Mouse (Mus musculus): ENCODE measurements around the gene Fcgbp.
"Not testable (repeated sequence)": the region's sequence is repeated elsewhere in the genome, so short reads cannot be mapped to it uniquely, and the experiment has no call there.

Fcgbp gene

DNA sequence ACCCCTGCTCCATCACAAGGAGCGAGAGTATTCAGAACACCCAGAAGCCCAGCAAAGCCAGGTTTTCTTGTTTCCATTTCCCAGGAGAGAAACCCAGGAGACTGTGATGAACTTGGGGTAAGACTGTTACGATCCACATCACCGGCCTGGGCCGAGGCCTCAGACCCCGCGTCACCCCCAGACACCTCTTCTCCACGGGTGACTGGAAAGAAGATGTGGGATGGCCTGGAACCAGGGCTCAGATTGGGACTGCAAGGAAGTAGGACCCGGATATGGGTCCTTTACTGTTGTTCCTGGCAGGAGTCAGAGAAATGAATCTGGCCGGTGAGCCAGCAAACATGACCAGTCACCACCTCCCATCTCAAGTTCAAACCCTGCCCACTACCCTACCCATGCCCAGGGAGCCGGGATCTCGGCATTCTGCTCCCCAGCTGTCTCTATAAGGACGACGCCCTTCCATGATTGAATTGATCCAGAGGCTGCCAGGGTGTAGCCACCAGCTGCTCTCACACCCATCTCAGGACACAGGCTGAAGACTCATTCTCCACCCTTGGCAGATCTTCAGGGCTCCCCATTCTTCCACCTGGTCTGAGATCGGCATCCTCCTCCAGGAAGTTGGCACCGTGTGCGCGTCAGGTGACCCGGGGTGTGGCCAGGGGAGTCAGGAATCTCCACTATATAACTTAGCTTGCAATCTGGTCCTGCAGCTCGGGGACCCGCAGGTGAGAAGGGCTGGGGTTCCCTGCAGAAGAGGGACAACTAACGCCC is at the start of gene Fcgbp:
Gene Fcgbp (plus strand): TSS at position 706 of the 768 bp plus-strand sequence.
- no peak for DNase-seq (ENCODE audit: extremely low read depth, low read depth)

DNA sequence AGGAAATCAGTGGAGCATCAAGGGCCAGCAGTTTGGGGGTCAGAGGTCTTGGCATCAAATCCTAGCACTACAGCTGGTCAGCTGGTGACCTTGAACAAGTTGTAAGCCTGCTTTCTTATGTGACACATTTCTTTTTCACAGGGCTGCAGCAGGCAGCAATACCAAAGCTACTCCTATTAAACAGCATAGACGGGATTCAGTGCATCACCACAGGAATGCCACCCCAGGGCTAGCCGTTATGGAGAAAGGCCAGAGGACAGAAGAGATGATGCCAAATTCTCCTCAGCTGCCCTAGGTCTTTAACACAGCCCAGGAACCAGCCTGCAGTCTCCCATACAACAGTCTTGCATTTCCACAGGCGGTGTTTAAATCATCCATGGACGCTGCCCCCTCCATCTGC is 26.5 kb upstream of the Fcgbp start:
- no peak for DNase-seq (ENCODE audit: extremely low read depth, low read depth)

DNA sequence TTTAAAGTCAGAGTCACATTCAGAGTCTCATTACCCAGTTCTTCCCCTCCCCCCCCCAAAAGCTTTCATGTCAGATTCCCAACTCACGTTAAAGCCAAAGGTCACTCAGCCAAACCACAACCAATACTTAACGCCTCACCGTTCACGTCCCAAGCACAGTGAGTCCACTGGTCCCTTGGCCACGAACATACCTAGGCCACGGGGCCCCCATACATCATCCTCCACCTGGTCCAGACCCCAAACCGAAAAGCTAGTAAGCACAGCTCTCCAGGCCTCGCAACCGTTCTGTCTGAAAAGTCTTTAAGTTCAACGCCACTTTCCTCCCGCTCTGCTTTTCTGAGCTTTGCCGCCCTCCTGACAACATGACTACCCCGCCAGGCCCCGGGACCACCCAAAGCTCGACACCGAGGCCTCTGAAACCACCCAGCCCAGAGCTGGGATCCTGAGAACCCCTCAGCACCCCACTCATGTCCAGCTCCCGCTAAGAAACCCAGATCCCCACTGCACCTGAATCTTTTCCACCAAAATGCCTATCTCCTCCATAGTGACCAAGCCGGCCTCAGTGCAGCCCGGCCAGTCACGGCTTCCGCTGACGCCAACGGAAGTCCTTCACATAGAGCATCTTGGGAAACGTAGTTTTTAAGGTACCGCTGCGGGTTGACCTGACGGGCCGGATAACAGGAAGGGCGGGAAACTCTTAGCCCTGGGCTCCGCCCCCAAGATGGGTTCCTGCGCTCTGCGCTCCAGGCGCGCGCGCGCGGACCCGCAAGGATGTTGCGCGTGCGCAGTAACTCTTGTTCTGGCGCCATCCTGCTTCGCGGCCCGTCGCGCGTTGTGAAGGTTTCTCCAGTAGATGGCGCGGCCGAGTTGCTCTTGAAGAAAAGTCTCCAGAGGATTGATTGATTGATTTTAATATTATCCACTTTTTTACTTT is 21.3 kb upstream of the Fcgbp start, which contains the start of gene Psmc4:
Gene Psmc4 (minus strand): TSS at position 626 of the 934 bp plus-strand sequence.
- DNase-seq (ENCODE audit: extremely low read depth, low read depth): peak; percentile 96

DNA sequence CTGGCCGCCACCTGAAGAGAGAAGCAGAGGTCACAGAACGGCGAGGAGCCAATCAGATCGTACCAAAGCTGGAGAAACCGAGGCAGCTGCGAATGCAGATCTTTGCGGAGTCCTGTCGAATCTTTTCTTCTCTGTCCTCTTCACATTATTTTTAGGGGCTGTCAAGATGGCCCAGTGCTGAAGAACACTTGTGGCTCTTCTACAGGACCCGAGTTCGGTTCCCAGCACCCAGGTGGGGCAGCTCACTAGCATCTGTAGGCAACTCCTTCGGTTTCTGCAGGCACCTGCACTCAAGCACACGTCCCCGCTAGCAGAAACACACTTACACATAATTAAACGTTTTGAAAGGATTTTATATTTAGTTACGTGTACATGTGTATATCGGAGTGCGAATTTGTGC is 20.5 kb upstream of the Fcgbp start:
- no peak for DNase-seq (ENCODE audit: extremely low read depth, low read depth)

DNA sequence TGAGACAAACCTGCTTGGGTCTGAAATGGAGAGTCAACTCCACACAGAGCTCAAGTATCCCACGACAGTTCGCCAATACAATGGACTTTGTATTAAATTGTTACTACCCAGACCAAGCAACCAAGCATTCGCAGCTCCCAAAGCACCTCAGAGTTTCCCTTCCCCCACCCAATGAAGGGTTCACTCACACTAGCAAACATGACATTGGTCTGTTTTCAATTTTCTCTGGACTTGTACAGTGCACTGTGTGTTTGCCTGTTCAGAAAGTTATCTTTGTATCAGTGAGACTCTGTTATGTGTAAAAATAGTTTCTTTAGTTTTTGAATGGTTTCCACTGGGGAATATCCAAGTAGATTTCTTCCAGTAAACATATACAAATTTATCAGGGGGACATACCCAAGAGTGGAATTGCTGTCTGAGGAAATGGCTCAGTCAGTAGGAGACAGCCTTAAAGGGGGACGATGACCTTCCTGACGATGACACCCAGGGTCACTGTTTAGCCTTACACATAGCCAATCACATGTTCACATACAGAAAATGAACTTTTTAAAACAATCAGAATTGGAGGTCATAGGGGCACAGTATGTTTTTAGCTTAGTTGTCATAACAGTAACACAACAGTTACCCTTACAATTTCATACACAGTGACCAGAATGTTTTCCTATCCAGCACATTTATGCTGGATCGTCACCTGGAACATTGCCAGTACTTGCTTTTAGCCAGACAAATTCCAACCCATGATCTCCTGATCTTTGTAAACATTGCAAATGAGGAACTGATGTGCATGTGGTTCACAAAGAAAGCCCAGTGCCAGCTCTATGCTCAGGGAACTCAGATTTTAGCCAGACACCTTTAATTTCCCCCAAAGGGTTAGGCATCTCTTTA is 17.7 kb upstream of the Fcgbp start:
- no peak for DNase-seq (ENCODE audit: extremely low read depth, low read depth)

DNA sequence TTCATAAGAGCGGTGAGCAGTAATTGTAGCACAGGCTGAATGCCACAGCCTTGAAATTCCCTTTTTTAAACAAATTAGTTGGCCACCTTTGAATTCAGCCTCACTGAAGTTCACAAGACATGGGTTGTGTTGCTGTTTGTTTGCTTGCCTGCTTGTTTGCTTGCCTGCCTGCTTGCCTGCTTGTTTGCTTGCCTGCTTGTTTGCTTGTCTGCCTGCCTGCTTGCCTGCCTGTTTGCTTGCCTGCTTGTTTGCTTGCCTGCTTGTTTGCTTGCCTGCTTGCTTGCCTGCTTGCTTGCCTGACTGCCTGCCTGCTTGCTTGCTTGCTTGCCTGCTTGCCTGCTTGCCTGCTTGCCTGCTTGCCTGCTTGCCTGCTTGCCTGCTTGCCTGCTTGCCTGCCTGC is 11.1 kb upstream of the Fcgbp start:
- DNase-seq (ENCODE audit: extremely low read depth, low read depth): no peak

DNA sequence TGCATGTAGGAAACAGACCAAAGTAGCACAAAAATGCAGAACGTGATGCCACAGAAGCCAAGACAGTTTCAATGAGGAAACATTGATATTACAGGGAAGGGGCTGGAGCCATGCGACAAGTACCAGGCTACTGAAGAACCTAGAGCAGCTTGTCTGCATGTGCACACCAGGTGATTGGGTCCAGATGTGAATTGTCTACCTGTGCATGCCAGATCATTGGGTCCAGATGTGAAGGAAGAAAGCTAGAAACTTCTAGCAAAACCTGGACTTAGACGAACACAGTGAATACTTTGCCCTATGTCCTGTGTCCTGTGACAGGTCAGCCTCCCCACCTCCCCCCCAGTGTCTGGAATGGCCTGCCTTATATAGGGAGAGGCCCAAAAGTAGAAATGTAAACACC is 2.4 kb upstream of the Fcgbp start:
- no peak for DNase-seq (ENCODE audit: extremely low read depth, low read depth)

DNA sequence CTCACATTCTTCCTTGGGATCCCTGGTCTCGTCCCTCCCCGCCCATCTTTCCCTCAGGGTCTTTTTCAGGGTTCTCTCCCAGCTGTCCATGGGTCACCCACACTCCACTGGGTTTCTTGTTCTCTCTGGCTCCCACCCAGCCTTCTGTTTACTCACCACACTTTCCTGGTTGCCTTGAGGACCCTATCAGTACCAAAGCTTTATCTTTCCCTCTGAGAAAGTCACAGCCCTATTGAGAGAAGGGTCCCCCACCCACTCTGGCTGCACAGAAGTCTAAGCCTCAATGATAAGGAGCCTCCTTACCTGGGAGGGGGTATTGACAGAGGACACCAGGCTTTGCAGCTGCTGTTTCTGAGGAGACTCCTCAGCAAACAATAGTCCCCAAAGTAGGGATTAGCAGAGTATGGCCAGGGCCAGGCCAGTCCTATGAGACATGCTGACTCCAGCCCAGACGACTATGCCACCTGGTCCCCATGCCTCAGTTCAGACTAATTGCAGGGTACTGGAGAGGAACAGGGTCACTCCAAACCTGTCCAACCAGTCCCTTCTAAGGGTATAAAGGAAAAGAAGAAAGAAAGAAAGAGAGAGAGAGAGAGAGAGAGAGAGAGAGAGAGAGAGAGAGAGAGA is 1.4 kb upstream of the Fcgbp start:
- DNase-seq (ENCODE audit: extremely low read depth, low read depth): no peak

DNA sequence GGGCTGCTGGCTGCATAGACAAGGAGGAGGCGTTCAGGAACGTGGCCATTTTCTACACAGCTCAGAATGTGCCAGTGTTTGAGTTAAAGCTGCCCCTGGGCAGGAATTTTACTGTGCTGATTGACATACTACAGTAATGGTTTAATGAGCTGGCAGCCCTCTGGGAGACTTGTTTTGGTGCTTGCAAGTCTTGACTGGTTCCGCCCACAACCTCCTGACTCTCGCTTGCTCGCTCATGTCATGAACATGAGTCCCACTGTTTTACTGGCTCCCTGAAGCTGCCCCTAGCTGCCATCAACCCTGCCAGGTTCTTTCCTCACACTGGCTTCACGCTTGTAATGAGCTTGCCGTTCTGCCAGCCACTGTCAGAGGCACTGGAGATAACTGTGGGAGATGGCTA is 13.2 kb downstream of the Fcgbp start:
- DNase-seq (ENCODE audit: extremely low read depth, low read depth): no peak

DNA sequence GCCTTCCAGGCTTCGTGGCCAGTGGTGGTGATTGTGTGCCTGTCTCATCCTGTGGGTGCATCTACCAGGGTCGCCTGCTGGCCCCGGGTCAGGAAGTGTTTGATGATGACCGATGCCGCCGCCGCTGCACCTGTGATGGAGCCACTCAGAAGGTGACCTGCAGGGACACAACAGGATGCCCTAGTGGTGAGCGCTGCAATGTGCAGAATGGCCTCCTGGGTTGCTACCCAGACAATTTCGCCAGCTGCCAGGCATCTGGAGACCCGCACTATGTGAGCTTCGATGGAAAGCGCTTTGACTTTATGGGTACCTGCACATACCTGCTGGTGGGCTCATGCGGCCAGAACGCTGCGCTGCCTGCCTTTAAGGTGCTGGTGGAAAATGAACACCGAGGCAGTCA is 15.2 kb downstream of the Fcgbp start:
- no peak for DNase-seq (ENCODE audit: extremely low read depth, low read depth)

DNA sequence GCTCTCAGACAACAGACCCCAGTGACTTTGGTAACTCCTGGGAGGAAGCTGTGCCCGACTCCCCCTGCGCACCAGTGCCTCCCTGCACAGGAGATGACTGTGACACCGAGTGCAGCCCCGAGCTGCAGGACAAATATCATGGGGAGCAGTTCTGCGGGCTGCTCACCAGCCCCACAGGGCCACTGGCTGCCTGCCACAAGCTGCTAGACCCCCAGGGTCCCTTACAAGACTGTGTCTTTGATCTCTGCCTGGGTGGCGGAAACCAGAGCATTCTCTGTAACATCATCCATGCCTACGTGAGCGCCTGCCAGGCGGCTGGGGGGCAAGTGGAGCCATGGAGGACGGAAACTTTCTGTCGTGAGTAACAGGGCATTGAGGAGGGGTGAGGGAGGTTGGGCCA is 22.5 kb downstream of the Fcgbp start:
- DNase-seq (ENCODE audit: extremely low read depth, low read depth): no peak

DNA sequence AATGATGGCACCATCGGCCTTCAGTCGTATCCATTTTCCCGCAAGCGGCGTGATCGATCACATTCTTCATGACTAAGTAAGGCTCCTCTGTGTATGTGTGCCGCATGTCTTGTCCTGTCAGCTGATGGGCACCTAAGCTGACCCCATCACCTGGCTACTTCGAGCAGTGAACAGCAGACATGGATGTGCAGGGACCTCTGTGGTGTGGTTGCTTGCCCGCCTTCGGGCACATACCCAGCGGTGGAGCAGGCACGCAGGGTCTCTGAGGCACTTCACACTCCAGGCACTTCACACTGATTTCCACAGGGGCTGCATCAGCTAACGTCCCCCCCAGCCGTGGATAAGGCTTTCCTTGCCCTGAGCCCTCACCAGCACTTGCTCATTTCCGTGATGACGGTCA is 28.1 kb downstream of the Fcgbp start:
- DNase-seq (ENCODE audit: extremely low read depth, low read depth): no peak

DNA sequence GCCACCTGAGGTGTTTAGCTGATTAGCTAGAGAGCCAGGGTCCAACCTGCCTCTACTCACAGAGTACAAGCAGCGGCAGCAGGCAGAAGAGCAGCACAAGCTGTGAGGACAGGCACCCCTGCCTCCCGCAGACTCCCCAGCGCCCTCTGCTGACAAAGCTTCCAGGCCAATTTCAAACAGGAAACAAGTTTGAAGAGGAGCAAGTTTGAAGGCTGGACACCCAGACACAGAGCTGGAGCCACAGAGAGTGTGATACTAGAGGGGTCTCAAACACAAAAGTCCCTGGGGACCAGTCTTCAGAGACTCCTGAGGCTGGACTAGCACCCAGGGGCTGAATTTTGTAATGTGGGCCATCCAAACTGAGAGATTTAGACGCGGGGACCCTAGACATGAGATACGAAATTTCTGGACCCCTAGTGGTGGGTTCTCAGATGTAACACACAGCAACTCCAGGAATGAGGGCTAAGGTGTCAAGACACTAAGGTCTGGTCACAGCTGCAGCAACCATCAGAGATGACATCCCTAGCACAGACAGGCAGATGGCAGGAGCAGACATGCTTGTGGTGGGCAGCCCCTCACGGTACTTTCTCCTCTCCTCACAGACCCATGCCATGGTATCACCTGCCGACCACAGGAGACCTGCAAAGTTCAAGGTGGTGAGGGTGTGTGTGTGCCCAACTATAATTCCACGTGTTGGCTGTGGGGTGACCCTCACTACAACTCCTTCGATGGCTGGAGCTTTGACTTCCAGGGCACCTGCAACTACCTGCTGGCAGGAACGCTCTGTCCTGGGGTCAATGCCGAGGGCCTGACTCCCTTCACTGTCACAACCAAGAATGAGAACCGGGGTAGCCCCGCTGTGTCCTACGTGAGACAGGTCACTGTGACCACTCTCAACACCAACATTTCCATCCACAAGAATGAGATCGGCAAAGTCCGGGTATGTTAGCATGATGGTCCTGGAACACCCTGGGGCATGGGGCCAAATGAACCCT is 29.9 kb downstream of the Fcgbp start:
- no peak for DNase-seq (ENCODE audit: extremely low read depth, low read depth)

DNA sequence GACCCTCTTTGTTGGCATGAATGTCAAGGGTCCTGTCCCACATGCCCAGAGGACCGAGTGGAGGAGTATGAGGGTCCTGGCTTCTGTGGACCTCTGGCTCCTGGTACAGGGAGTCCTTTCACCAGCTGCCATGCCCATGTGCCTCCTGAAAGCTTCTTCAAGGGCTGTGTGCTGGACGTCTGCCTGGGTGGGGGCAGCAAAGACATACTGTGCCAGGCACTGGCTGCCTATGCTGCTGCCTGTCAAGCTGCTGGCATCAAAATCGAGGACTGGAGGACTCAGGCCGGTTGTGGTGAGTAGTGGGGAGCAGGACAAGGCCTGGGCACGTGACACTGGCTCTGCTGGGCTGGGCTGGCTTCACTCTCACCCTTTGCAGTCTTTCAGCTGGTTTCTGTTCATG is 31.9 kb downstream of the Fcgbp start:
- not testable (repeated sequence) for DNase-seq (ENCODE audit: extremely low read depth, low read depth)

DNA sequence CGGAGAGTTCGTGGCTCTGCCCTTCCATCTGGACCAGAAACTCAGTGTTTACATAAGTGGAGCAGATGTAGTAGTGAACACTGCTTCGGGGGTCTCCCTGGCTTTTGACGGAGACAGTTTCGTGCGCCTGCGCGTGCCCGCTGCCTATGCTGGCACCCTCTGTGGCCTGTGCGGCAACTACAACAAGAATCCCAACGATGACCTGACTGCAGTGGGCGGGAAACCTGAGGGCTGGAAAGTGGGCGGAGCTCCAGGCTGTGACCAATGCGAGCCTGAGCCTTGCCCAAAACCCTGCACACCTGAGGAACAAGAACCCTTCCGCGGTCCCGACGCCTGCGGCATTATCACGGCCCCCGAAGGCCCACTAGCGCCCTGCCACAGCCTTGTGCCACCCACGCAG is 33.6 kb downstream of the Fcgbp start:
- no peak for DNase-seq (ENCODE audit: extremely low read depth, low read depth)

DNA sequence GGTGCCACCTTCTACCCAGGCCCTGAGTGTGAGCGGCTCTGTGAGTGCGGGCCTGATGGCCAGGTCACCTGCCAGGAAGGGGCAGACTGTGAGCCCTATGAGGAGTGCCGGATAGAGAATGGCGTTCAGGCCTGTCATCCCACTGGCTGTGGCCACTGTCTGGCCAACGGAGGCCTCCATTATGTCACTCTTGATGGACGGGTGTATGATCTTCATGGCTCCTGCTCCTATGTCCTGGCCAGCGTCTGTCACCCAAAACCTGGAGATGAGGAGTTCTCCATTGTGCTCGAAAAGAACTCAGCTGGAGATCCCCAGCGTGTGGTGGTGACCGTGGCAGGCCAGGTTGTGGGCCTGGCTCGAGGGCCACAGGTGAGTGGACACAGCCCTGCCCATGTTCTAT is 35.2 kb downstream of the Fcgbp start:
- DNase-seq (ENCODE audit: extremely low read depth, low read depth): no peak

DNA sequence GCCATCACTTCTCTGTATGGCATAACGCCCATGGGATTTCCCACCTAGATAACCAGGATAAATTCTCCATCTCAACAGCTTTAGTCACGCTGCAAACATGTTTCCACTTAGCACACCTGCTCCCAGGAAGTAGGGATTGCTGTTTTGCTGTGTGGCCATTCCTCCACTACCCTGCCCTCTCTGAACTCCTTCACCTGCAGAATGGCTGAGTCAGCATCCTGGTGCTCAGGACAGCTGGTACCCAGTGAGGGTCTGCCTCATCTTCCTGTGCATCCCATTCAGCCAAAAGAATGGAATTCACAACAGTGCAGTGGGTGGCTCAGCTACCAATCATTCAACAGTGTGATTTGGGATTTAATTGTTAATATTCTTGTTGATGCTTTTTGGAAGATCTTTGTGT is 43.6 kb downstream of the Fcgbp start:
- DNase-seq (ENCODE audit: extremely low read depth, low read depth): no peak

DNA sequence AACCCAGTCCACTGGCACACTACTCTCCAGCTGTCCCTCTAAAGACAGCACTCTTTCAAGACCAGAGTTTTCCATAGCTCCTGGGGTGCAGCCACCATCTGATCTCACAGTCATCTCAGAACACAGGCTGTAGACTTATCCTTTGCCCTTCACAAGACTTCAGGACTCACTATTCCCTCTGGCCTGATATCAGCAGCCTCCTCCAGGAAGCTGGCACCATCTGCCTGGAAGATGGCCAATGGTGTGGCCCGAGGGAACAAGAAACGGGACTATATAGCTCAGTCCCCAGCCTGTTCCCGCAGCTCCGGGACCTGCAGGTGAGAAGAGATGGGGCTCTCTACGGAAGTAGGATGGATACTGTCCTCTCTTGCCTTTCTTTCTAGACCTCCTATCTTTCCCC is 58.1 kb downstream of the Fcgbp start, which contains the start of gene 9530053A07Rik:
Gene 9530053A07Rik (plus strand): TSS at position 301 of the 400 bp plus-strand sequence.
- DNase-seq (ENCODE audit: extremely low read depth, low read depth): no peak

DNA sequence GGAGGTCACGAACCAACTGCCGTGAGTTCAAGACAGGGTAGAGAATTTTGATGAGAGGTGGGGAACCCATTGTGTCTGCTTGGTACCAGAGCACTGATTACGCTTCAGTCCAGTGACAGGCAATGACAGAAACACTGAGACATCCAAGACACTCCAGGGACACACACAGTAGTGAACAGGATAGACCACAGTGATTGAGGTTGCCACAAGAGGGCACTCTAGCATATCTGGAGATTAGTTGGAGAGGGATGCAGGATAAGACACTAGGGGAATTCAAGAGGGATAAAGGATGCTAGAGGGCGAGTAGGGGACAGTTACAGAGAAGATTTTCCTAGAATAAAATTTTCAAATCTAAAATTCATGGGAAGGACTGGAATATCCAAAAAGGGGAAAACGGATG is 66.6 kb downstream of the Fcgbp start:
- no peak for DNase-seq (ENCODE audit: extremely low read depth, low read depth)

DNA sequence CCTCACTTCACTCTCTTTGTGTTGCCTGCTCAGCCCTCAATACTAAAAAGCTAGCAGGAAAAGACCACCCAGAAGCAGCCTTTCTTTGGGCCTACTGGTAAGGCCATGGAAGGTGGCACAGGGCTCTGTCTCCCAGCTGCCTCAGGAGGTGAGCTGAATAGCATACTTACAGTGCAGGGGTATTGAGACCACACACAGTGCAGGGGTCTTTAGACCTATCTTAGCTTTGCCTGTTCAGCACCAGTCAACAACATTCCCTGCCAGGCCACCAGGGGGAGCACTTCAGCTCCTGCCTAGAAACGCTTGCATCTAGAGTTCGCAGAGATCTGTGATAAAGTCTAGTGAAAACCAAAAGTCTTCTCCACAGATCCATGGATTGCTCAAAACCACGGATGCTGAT is 77.2 kb downstream of the Fcgbp start:
- DNase-seq (ENCODE audit: extremely low read depth, low read depth): peak; percentile 41
